Mouse (Mus musculus): Measurements from ENCODE around the gene Ttll5. TPM values are rescaled to one million over a fixed set of nuclear protein-coding genes. Genes with fewer than 3 reads are reported as not detected.

Gene Ttll5
- total and polyA plus RNA-seq, 2 experiments from 2014 or later, result 6.3 to 16.8 TPM

- Histone ChIP-seq H3K27me3 (ENCODE audit: control insufficient read depth, insufficient read depth, low read length) (no peaks in the 10 kb centered on the region), H3K27ac (ENCODE audit: low read depth) (peak overlapping the region; percentile 40)
Observed at GRCm38 (mm10) chr12:86007377-86007776, 182.9 kb downstream of the Ttll5 start.

GRCm38 (mm10) chr12:86010656-86011055 is 186.2 kb downstream of the Ttll5 start:
- ATAC-seq (ENCODE audit: insufficient read depth, low read depth) (no peak), DNase-seq (ENCODE audit: low spot score) (no peak)
- no peak overlapping the region for H3K4me3 ChIP-seq (ENCODE audit: low read depth, low read length)

More at GRCm38 (mm10) chr12:86007377-86007776, 182.9 kb downstream of the Ttll5 start:
- TF ChIP-seq CTCF (IDR thresholded peaks at IDR 0.05; ENCODE audit: low read depth) (no peak), EP300 (IDR thresholded peaks at IDR 0.05; ENCODE audit: low read depth) (no peak)
- no peaks in the 10 kb centered on the region for H3K9me3 ChIP-seq (replicated peaks; ENCODE audit: control insufficient read depth, low read length)
- ATAC-seq (ENCODE audit: insufficient read depth, low read depth), result no peak
- peaks cover 10% of the 10 kb centered on the region for H3K4me1 ChIP-seq (ENCODE audit: control insufficient read depth, insufficient read depth)
- H3K4me3 ChIP-seq (ENCODE audit: low read depth, low read length), result no peak overlapping the region
- H3K4me2 ChIP-seq (ENCODE audit: low read depth, low read length), result no peak overlapping the region
- no peak for DNase-seq (ENCODE audit: low spot score)
- WGBS, result 57% methylated on average over 3 of the region's 3 CpGs
- H3K9ac ChIP-seq (replicated peaks; ENCODE audit: low read depth, low read length), result no peak overlapping the region
- no peaks in the 10 kb centered on the region for H3K36me3 ChIP-seq (replicated peaks; ENCODE audit: control insufficient read depth, insufficient read depth, low read length)

GRCm38 (mm10) chr12:86012195-86012594 is 187.7 kb downstream of the Ttll5 start:
- Histone ChIP-seq H3K27ac (ENCODE audit: low read depth) (no peak overlapping the region), H3K9me3 (replicated peaks; ENCODE audit: control insufficient read depth, low read length) (no peaks in the 10 kb centered on the region), H3K27me3 (ENCODE audit: control insufficient read depth, insufficient read depth, low read length) (no peaks in the 10 kb centered on the region), H3K4me3 (ENCODE audit: low read depth, low read length) (no peak overlapping the region), H3K9ac (replicated peaks; ENCODE audit: low read depth, low read length) (no peak overlapping the region), H3K36me3 (replicated peaks; ENCODE audit: control insufficient read depth, insufficient read depth, low read length) (no peaks in the 10 kb centered on the region), H3K4me1 (ENCODE audit: control insufficient read depth, insufficient read depth) (peaks cover 10% of the 10 kb centered on the region), H3K4me2 (ENCODE audit: low read depth, low read length) (no peak overlapping the region)
- TF ChIP-seq CTCF (IDR thresholded peaks at IDR 0.05; ENCODE audit: low read depth) (no peak), EP300 (IDR thresholded peaks at IDR 0.05; ENCODE audit: low read depth) (no peak)
- no peak for ATAC-seq (ENCODE audit: insufficient read depth, low read depth)
- no peak for DNase-seq (ENCODE audit: low spot score)
- 74% methylated on average over 2 of the region's 2 CpGs for WGBS

More at GRCm38 (mm10) chr12:86010656-86011055, 186.2 kb downstream of the Ttll5 start:
- Histone ChIP-seq H3K9ac (replicated peaks; ENCODE audit: low read depth, low read length) (no peak overlapping the region), H3K9me3 (replicated peaks; ENCODE audit: control insufficient read depth, low read length) (no peaks in the 10 kb centered on the region), H3K36me3 (replicated peaks; ENCODE audit: control insufficient read depth, insufficient read depth, low read length) (no peaks in the 10 kb centered on the region), H3K4me1 (ENCODE audit: control insufficient read depth, insufficient read depth) (peaks cover 10% of the 10 kb centered on the region), H3K27ac (ENCODE audit: low read depth) (no peak overlapping the region), H3K27me3 (ENCODE audit: control insufficient read depth, insufficient read depth, low read length) (no peaks in the 10 kb centered on the region), H3K4me2 (ENCODE audit: low read depth, low read length) (no peak overlapping the region)
- TF ChIP-seq CTCF (IDR thresholded peaks at IDR 0.05; ENCODE audit: low read depth), result no peak
- 78% methylated on average over 5 of the region's 5 CpGs for WGBS

- DNase-seq (ENCODE audit: low spot score) (no peak), ATAC-seq (ENCODE audit: insufficient read depth, low read depth) (no peak)
- WGBS, result 77% methylated on average over 2 of the region's 2 CpGs
- Histone ChIP-seq H3K4me1 (ENCODE audit: control insufficient read depth, insufficient read depth) (no peaks in the 10 kb centered on the region), H3K27me3 (ENCODE audit: control insufficient read depth, insufficient read depth, low read length) (no peaks in the 10 kb centered on the region), H3K27ac (ENCODE audit: low read depth) (no peak overlapping the region), H3K9me3 (replicated peaks; ENCODE audit: control insufficient read depth, low read length) (no peaks in the 10 kb centered on the region), H3K36me3 (replicated peaks; ENCODE audit: control insufficient read depth, insufficient read depth, low read length) (no peaks in the 10 kb centered on the region), H3K9ac (replicated peaks; ENCODE audit: low read depth, low read length) (no peak overlapping the region), H3K4me2 (ENCODE audit: low read depth, low read length) (no peak overlapping the region), H3K4me3 (ENCODE audit: low read depth, low read length) (no peak overlapping the region)
- no peak for TF ChIP-seq CTCF (IDR thresholded peaks at IDR 0.05; ENCODE audit: low read depth)
- TF ChIP-seq EP300 (IDR thresholded peaks at IDR 0.05; ENCODE audit: low read depth), result no peak
Observed at GRCm38 (mm10) chr12:86014174-86014573, 189.7 kb downstream of the Ttll5 start.

GRCm38 (mm10) chr12:86014621-86015020 is 190.2 kb downstream of the Ttll5 start:
- Histone ChIP-seq H3K27ac (ENCODE audit: low read depth) (no peak overlapping the region), H3K9me3 (replicated peaks; ENCODE audit: control insufficient read depth, low read length) (no peaks in the 10 kb centered on the region), H3K4me2 (ENCODE audit: low read depth, low read length) (no peak overlapping the region), H3K4me3 (ENCODE audit: low read depth, low read length) (no peak overlapping the region), H3K4me1 (ENCODE audit: control insufficient read depth, insufficient read depth) (no peaks in the 10 kb centered on the region), H3K9ac (replicated peaks; ENCODE audit: low read depth, low read length) (no peak overlapping the region), H3K36me3 (replicated peaks; ENCODE audit: control insufficient read depth, insufficient read depth, low read length) (no peaks in the 10 kb centered on the region), H3K27me3 (ENCODE audit: control insufficient read depth, insufficient read depth, low read length) (no peaks in the 10 kb centered on the region)
- ATAC-seq (ENCODE audit: insufficient read depth, low read depth) (no peak), DNase-seq (ENCODE audit: low spot score) (no peak)
- TF ChIP-seq CTCF (IDR thresholded peaks at IDR 0.05; ENCODE audit: low read depth) (no peak), EP300 (IDR thresholded peaks at IDR 0.05; ENCODE audit: low read depth) (no peak)
- WGBS, result 89% methylated on average over 3 of the region's 3 CpGs

GRCm38 (mm10) chr12:86015114-86015513 is 190.7 kb downstream of the Ttll5 start:
- Histone ChIP-seq H3K9ac (replicated peaks; ENCODE audit: low read depth, low read length) (no peak overlapping the region), H3K4me1 (ENCODE audit: control insufficient read depth, insufficient read depth) (no peaks in the 10 kb centered on the region), H3K27me3 (ENCODE audit: control insufficient read depth, insufficient read depth, low read length) (no peaks in the 10 kb centered on the region), H3K4me2 (ENCODE audit: low read depth, low read length) (no peak overlapping the region), H3K27ac (ENCODE audit: low read depth) (no peak overlapping the region), H3K4me3 (ENCODE audit: low read depth, low read length) (no peak overlapping the region), H3K36me3 (replicated peaks; ENCODE audit: control insufficient read depth, insufficient read depth, low read length) (no peaks in the 10 kb centered on the region), H3K9me3 (replicated peaks; ENCODE audit: control insufficient read depth, low read length) (no peaks in the 10 kb centered on the region)
- TF ChIP-seq CTCF (IDR thresholded peaks at IDR 0.05; ENCODE audit: low read depth) (no peak), EP300 (IDR thresholded peaks at IDR 0.05; ENCODE audit: low read depth) (no peak)
- no peak for ATAC-seq (ENCODE audit: insufficient read depth, low read depth)
- 78% methylated on average over 2 of the region's 2 CpGs for WGBS
- DNase-seq (ENCODE audit: low spot score), result no peak

All from heart, postnatal 0 days (tissue).